Mouse (Mus musculus) hindbrain, embryonic 12.5 days (tissue): ENCODE data around the gene Cib1. TPM values are rescaled to one million over a fixed set of nuclear protein-coding genes. Genes with fewer than 3 reads are reported as not detected.

Experiments
- ATAC-seq: fragments of 200-750 bp; cut with Nextera tagmentation; 2 replicates; pipeline ENCODE4 v1.8.0; 2017; ENCODE audit warnings: moderate TSS enrichment; ENCODE audit not compliant: low FRiP score
- H3K27ac ChIP-seq: fragments of 300-500 bp; sonication (generic); 2 replicates; pipeline ENCODE4 v1.5.1; 2016; ENCODE audit warnings: mild to moderate bottlenecking
- H3K27me3 ChIP-seq: fragments of 300-500 bp; sonication (generic); 2 replicates; pipeline ENCODE4 v1.6.1; 2016; ENCODE audit warnings: mild to moderate bottlenecking
- H3K36me3 ChIP-seq: fragments of 300-500 bp; sonication (generic); 2 replicates; pipeline ENCODE4 v1.6.1; 2016; ENCODE audit warnings: mild to moderate bottlenecking
- H3K4me1 ChIP-seq: fragments of 300-500 bp; sonication (generic); 2 replicates; pipeline ENCODE4 v1.6.1; 2016
- H3K4me2 ChIP-seq: fragments of 300-500 bp; sonication (generic); replicated peaks from 2 replicates; pipeline ENCODE4 v1.6.1; 2016; ENCODE audit warnings: mild to moderate bottlenecking
- H3K4me3 ChIP-seq: fragments of 300-500 bp; sonication (generic); 2 replicates; pipeline ENCODE4 v1.5.1; 2016; ENCODE audit warnings: mild to moderate bottlenecking
- H3K9ac ChIP-seq: fragments of 300-500 bp; sonication (generic); 2 replicates; pipeline ENCODE4 v1.6.1; 2016; ENCODE audit warnings: mild to moderate bottlenecking, moderate library complexity
- H3K9me3 ChIP-seq: fragments of 300-500 bp; sonication (generic); replicated peaks from 2 replicates; pipeline ENCODE4 v1.6.1; 2016; ENCODE audit warnings: mild to moderate bottlenecking
- WGBS: fragments of 180-500 bp; shearing (Covaris S2); methylation state at CpG from one replicate; pipeline ENCODE4 v1.1.7; 2016; 5-methylcytosine and 5-hydroxymethylcytosine counted together
- polyA plus RNA-seq: library from polyadenylated mRNA; unstranded; fragments of >200 nt; fragmentation: Nextera tagmentation; extraction: Ambion mirVana; gene quantifications from 2 replicates; pipeline ENCODE4 v1.2.1, GENCODE M21; 2016

Cib1 gene
- 37.5 and 40.5 TPM in 2 replicates for polyA plus RNA-seq

- peak within 1 kb of the TSS; percentile 72 for H3K4me3 ChIP-seq
- H3K4me1 ChIP-seq = peaks cover 20% of the 10 kb centered on the region
- peak within 1 kb of the TSS; percentile 41 for H3K27ac ChIP-seq
- WGBS = 1% methylated on average over 56 of the region's 56 CpGs
- peaks cover 6% of the 10 kb centered on the region for H3K36me3 ChIP-seq
- H3K9me3 ChIP-seq = no peaks in the 10 kb centered on the region
- peak within 1 kb of the TSS; percentile 80 for H3K4me2 ChIP-seq
- H3K9ac ChIP-seq = peak within 1 kb of the TSS; percentile 70
- H3K27me3 ChIP-seq = no peaks in the 10 kb centered on the region; the same call in 1 of the 2 replicates
- peak; percentile 97 for ATAC-seq
Measured at GRCm38 (mm10) chr7:80232489-80233029, at the start of gene Cib1, which contains the start of gene Gdpgp1. TSS of gene Cib1 (minus strand) at chr7:80232813. TSS of gene Gdpgp1 (plus strand) at chr7:80232865.

- H3K36me3 ChIP-seq = peaks cover 77% of the 10 kb centered on the region
- WGBS = 96% methylated on average over 3 of the region's 3 CpGs
- no peaks in the 10 kb centered on the region for H3K4me1 ChIP-seq
- no peak overlapping the region for H3K4me2 ChIP-seq
- no peak overlapping the region for H3K4me3 ChIP-seq
- no peak overlapping the region for H3K27ac ChIP-seq
- H3K27me3 ChIP-seq = no peaks in the 10 kb centered on the region
- H3K9ac ChIP-seq = no peak overlapping the region
- ATAC-seq = no peak
- no peaks in the 10 kb centered on the region for H3K9me3 ChIP-seq
Measured at GRCm38 (mm10) chr7:80281646-80282045, 49.0 kb upstream of the Cib1 start.

GRCm38 (mm10) chr7:80280998-80281397 lies 48.4 kb upstream of the Cib1 start:
- no peak overlapping the region for H3K4me3 ChIP-seq
- H3K9ac ChIP-seq = no peak overlapping the region
- no peak overlapping the region for H3K4me2 ChIP-seq
- H3K4me1 ChIP-seq = no peaks in the 10 kb centered on the region
- WGBS = 87% methylated on average over 2 of the region's 2 CpGs
- no peaks in the 10 kb centered on the region for H3K9me3 ChIP-seq
- H3K27ac ChIP-seq = no peak overlapping the region
- H3K36me3 ChIP-seq = peaks cover 77% of the 10 kb centered on the region
- ATAC-seq = no peak
- no peaks in the 10 kb centered on the region for H3K27me3 ChIP-seq

GRCm38 (mm10) chr7:80280032-80280431 lies 47.4 kb upstream of the Cib1 start:
- Histone ChIP-seq H3K4me3 (no peak overlapping the region), H3K27me3 (no peaks in the 10 kb centered on the region), H3K36me3 (peaks cover 75% of the 10 kb centered on the region), H3K9ac (no peak overlapping the region), H3K9me3 (peaks cover 3% of the 10 kb centered on the region), H3K4me1 (no peaks in the 10 kb centered on the region), H3K27ac (no peak overlapping the region), H3K4me2 (no peak overlapping the region)
- no peak for ATAC-seq
- whole genome bisulfite sequencing = 84% methylated on average over 10 of the region's 10 CpGs

GRCm38 (mm10) chr7:80276374-80276773 lies 43.8 kb upstream of the Cib1 start:
- H3K4me1 ChIP-seq = no peaks in the 10 kb centered on the region
- no peak for ATAC-seq
- no peak overlapping the region for H3K4me2 ChIP-seq
- H3K9ac ChIP-seq = no peak overlapping the region
- H3K36me3 ChIP-seq = peaks cover 77% of the 10 kb centered on the region
- no peak overlapping the region for H3K27ac ChIP-seq
- WGBS = 98% methylated on average over 4 of the region's 4 CpGs
- H3K27me3 ChIP-seq = no peaks in the 10 kb centered on the region
- H3K9me3 ChIP-seq = peaks cover 19% of the 10 kb centered on the region
- no peak overlapping the region for H3K4me3 ChIP-seq

- H3K27ac ChIP-seq = no peak overlapping the region
- 90% methylated on average over 2 of the region's 2 CpGs for WGBS
- no peak overlapping the region for H3K4me3 ChIP-seq
- H3K27me3 ChIP-seq = no peaks in the 10 kb centered on the region
- no peak for ATAC-seq
- peaks cover 19% of the 10 kb centered on the region for H3K9me3 ChIP-seq
- peaks cover 20% of the 10 kb centered on the region for H3K4me1 ChIP-seq
- H3K36me3 ChIP-seq = peaks cover 63% of the 10 kb centered on the region
- H3K9ac ChIP-seq = no peak overlapping the region
- H3K4me2 ChIP-seq = no peak overlapping the region
Measured at GRCm38 (mm10) chr7:80273456-80273855, 40.8 kb upstream of the Cib1 start.

- peak overlapping the region; percentile 86 for H3K4me3 ChIP-seq
- peaks cover 21% of the 10 kb centered on the region for H3K4me1 ChIP-seq
- H3K4me2 ChIP-seq = peak overlapping the region; percentile 96
- H3K9ac ChIP-seq = peak overlapping the region; percentile 84
- H3K27ac ChIP-seq = peak overlapping the region; percentile 75
- H3K27me3 ChIP-seq = no peaks in the 10 kb centered on the region
- WGBS = 1% methylated on average over 23 of the region's 23 CpGs
- peak; percentile 72 for ATAC-seq
- H3K36me3 ChIP-seq = peaks cover 52% of the 10 kb centered on the region
- H3K9me3 ChIP-seq = peaks cover 13% of the 10 kb centered on the region
Measured at GRCm38 (mm10) chr7:80269751-80270255, 37.2 kb upstream of the Cib1 start.

GRCm38 (mm10) chr7:80268897-80269750 lies 36.5 kb upstream of the Cib1 start, which contains the start of gene Vps33b:
TSS of gene Vps33b (plus strand) at chr7:80269649.
- ATAC-seq = peak; percentile 89
- Histone ChIP-seq H3K4me1 (peaks cover 21% of the 10 kb centered on the region), H3K27me3 (no peaks in the 10 kb centered on the region), H3K9me3 (peaks cover 7% of the 10 kb centered on the region; the same call in 1 of the 2 replicates), H3K9ac (peak within 1 kb of the TSS; percentile 84), H3K4me3 (peak within 1 kb of the TSS; percentile 86), H3K4me2 (peak within 1 kb of the TSS; percentile 96), H3K27ac (peak within 1 kb of the TSS; percentile 75), H3K36me3 (peaks cover 52% of the 10 kb centered on the region)
- 4% methylated on average over 21 of the region's 21 CpGs for WGBS

- no peak overlapping the region for H3K9ac ChIP-seq
- no peak overlapping the region for H3K27ac ChIP-seq
- 75% methylated on average over 1 of the region's 1 CpGs for WGBS
- no peak overlapping the region for H3K4me3 ChIP-seq
- H3K4me2 ChIP-seq = no peak overlapping the region
- ATAC-seq = no peak
- no peaks in the 10 kb centered on the region for H3K27me3 ChIP-seq
- H3K4me1 ChIP-seq = peaks cover 21% of the 10 kb centered on the region
- peaks cover 42% of the 10 kb centered on the region for H3K36me3 ChIP-seq
- no peaks in the 10 kb centered on the region for H3K9me3 ChIP-seq
Measured at GRCm38 (mm10) chr7:80267764-80268163, 35.2 kb upstream of the Cib1 start.

- Histone ChIP-seq H3K4me1 (peaks cover 22% of the 10 kb centered on the region), H3K27me3 (peaks cover 3% of the 10 kb centered on the region; the same call in 1 of the 2 replicates), H3K9ac (no peak overlapping the region), H3K36me3 (peaks cover 33% of the 10 kb centered on the region), H3K4me3 (no peak overlapping the region), H3K9me3 (no peaks in the 10 kb centered on the region), H3K4me2 (no peak overlapping the region), H3K27ac (no peak overlapping the region)
- ATAC-seq = no peak
- WGBS = 96% methylated on average over 12 of the region's 12 CpGs
Measured at GRCm38 (mm10) chr7:80264606-80265005, 32.0 kb upstream of the Cib1 start.

GRCm38 (mm10) chr7:80261372-80261990 lies 28.9 kb upstream of the Cib1 start:
- peak overlapping the region; percentile 78 for H3K27ac ChIP-seq
- 2% methylated on average over 32 of the region's 32 CpGs for WGBS

More at GRCm38 (mm10) chr7:80261372-80261990, 28.9 kb upstream of the Cib1 start:
- Histone ChIP-seq H3K36me3 (peaks cover 26% of the 10 kb centered on the region), H3K27me3 (peaks cover 33% of the 10 kb centered on the region), H3K4me2 (peak overlapping the region; percentile 87), H3K4me1 (peaks cover 13% of the 10 kb centered on the region), H3K9ac (peak overlapping the region; percentile 78), H3K9me3 (no peaks in the 10 kb centered on the region), H3K4me3 (peak overlapping the region; percentile 89)
- ATAC-seq = peak; percentile 33
